Mouse (Mus musculus) testis, adult 2 months (tissue): Measurements from ENCODE around the gene Anxa8.

ENCODE experiments used
- CTCF ChIP-seq: fragments of 200-500 bp; IDR thresholded peaks from 2 replicates; pipeline ENCODE4 v1.5.1; 2012; ENCODE audit warnings: low read depth, mild to moderate bottlenecking, inconsistent platforms, low read length, moderate library complexity; ENCODE audit not compliant: control insufficient read depth, insufficient read depth, insufficient replicate concordance
- POLR2A ChIP-seq: fragments of 200-500 bp; IDR thresholded peaks from 2 replicates; pipeline ENCODE4 v1.6.1; 2012; ENCODE audit warnings: low read depth, mild to moderate bottlenecking, inconsistent platforms, low read length, moderate library complexity; ENCODE audit not compliant: control insufficient read depth

DNA sequence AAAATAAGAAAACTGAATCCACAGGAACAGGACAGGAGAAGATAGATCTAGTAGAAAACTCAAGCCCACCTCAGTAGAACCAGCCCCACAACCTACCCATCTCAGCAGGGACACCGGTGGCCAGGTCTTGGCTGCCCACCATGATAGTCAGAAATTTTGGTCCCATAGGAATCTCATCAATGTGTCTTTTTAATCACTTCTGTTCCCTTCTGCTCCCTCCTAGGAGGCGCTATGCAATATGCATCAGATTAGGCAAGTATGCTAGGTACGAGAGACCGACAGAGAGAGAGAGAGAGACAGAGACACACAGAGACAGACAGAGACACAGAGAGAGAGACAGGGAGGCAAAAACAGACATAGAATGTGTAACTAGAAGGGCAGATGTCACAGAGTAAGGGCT is 35.9 kb downstream of the Anxa8 start:
- TF ChIP-seq CTCF, result no peak
- TF ChIP-seq POLR2A, result no peak
